Mouse (Mus musculus): ENCODE data around the gene 4933406M09Rik.

- no peak for TF ChIP-seq CTCF (IDR thresholded peaks at IDR 0.05)
- no peak for TF ChIP-seq EP300 (IDR thresholded peaks at IDR 0.05)
Observed at GRCm38 (mm10) chr1:134343567-134343966, 42.2 kb upstream of the 4933406M09Rik start.
